Mouse (Mus musculus): Measurements from ENCODE around the gene Slc8b1. TPM values are rescaled to one million over a fixed set of nuclear protein-coding genes. Genes with fewer than 3 reads are reported as not detected.

The Slc8b1 gene
- polyA plus RNA-seq, 1 experiment from 2014 or later, result 3.5 TPM

Other genes starting within 250 kb of the Slc8b1 start
- gene Lhx5, start 79.5 kb upstream of the Slc8b1 start, polyA plus RNA-seq (2016; fragmentation: Nextera tagmentation; extraction: Ambion mirVana), result 63.0 and 67.2 TPM in 2 replicates
- gene Sdsl, start 38.4 kb upstream of the Slc8b1 start, polyA plus RNA-seq (2016; fragmentation: Nextera tagmentation; extraction: Ambion mirVana), result 5.4 and 7.5 TPM in 2 replicates
- not detected in 2 replicates for gene Sds, start 34.6 kb upstream of the Slc8b1 start, polyA plus RNA-seq (2016; fragmentation: Nextera tagmentation; extraction: Ambion mirVana)
- 42.0 and 44.7 TPM in 2 replicates for gene Plbd2, start 7.5 kb upstream of the Slc8b1 start, polyA plus RNA-seq (2016; fragmentation: Nextera tagmentation; extraction: Ambion mirVana)
- gene Tpcn1, start 77.5 kb downstream of the Slc8b1 start, polyA plus RNA-seq (2016; fragmentation: Nextera tagmentation; extraction: Ambion mirVana), result 18.4 and 19.2 TPM in 2 replicates
- 1.9 and 2.5 TPM in 2 replicates for gene Iqcd, start 77.8 kb downstream of the Slc8b1 start, polyA plus RNA-seq (2016; fragmentation: Nextera tagmentation; extraction: Ambion mirVana)
- gene Rita1, start 101.4 kb downstream of the Slc8b1 start, polyA plus RNA-seq (2016; fragmentation: Nextera tagmentation; extraction: Ambion mirVana), result 16.8 and 19.2 TPM in 2 replicates
- 53.2 and 53.6 TPM in 2 replicates for gene Ddx54, start 101.6 kb downstream of the Slc8b1 start, polyA plus RNA-seq (2016; fragmentation: Nextera tagmentation; extraction: Ambion mirVana)
- gene Cfap73, start 123.1 kb downstream of the Slc8b1 start, polyA plus RNA-seq (2016; fragmentation: Nextera tagmentation; extraction: Ambion mirVana), result 0.56 and 0.77 TPM in 2 replicates
- gene Rasal1, start 137.6 kb downstream of the Slc8b1 start, polyA plus RNA-seq (2016; fragmentation: Nextera tagmentation; extraction: Ambion mirVana), result 0.06 and 0.38 TPM in 2 replicates
- 23.0 and 25.6 TPM in 2 replicates for gene Dtx1, start 200.8 kb downstream of the Slc8b1 start, polyA plus RNA-seq (2016; fragmentation: Nextera tagmentation; extraction: Ambion mirVana)
- gene Oas2, start 238.7 kb downstream of the Slc8b1 start, polyA plus RNA-seq (2016; fragmentation: Nextera tagmentation; extraction: Ambion mirVana), result 0.30 TPM in 1 of 2 replicates, not detected in the other